Mouse (Mus musculus) limb, embryonic 14.5 days (tissue): ENCODE measurements around the gene Hsd17b13. TPM values are rescaled to one million over a fixed set of nuclear protein-coding genes. Genes with fewer than 3 reads are reported as not detected.

Experiments
- ATAC-seq: fragments of 200-750 bp; cut with Nextera tagmentation; 2 replicates; pipeline ENCODE4 v1.8.0; 2017; ENCODE audit warnings: low read depth, moderate number of reproducible peaks, moderate TSS enrichment; ENCODE audit not compliant: low FRiP score
- DNase-seq: peaks from one replicate; pipeline ENCODE4 v3.0.0-alpha.2; 2015; ENCODE audit warnings: low spot score
- H3K27ac ChIP-seq: fragments of 300-500 bp; sonication (generic); replicated peaks from 2 replicates; pipeline ENCODE4 v1.5.1; 2014; ENCODE audit warnings: low read depth, mild to moderate bottlenecking, low read length, moderate library complexity, mixed read lengths
- H3K27me3 ChIP-seq: fragments of 300-500 bp; sonication (generic); 2 replicates; pipeline ENCODE4 v1.6.1; 2014; ENCODE audit warnings: low read length, mixed read lengths; ENCODE audit not compliant: control insufficient read depth, insufficient read depth
- H3K36me3 ChIP-seq: fragments of 300-500 bp; sonication (generic); 2 replicates; pipeline ENCODE4 v1.6.1; 2014; ENCODE audit warnings: mild to moderate bottlenecking, low read length, moderate library complexity, mixed read lengths; ENCODE audit not compliant: control insufficient read depth, insufficient read depth
- H3K4me1 ChIP-seq: fragments of 300-500 bp; sonication (generic); 2 replicates; pipeline ENCODE4 v1.6.1; 2014; ENCODE audit warnings: antibody characterized with exemption, low read length, mixed read lengths; ENCODE audit not compliant: control insufficient read depth, insufficient read depth
- H3K4me2 ChIP-seq: fragments of 300-500 bp; sonication (generic); replicated peaks from 2 replicates; pipeline ENCODE4 v1.6.1; 2014; ENCODE audit warnings: low read depth, mild to moderate bottlenecking, low read length, moderate library complexity; ENCODE audit not compliant: severe bottlenecking
- H3K4me3 ChIP-seq: fragments of 300-500 bp; sonication (generic); replicated peaks from 2 replicates; pipeline ENCODE4 v1.5.1; 2014; ENCODE audit warnings: low read length
- H3K9ac ChIP-seq: fragments of 300-500 bp; sonication (generic); 2 replicates; pipeline ENCODE4 v1.6.1; 2014; ENCODE audit warnings: mild to moderate bottlenecking, low read depth, low read length, moderate library complexity; ENCODE audit not compliant: severe bottlenecking
- H3K9me3 ChIP-seq: fragments of 300-500 bp; sonication (generic); 2 replicates; pipeline ENCODE4 v1.6.1; 2016; ENCODE audit warnings: low read length; ENCODE audit not compliant: control insufficient read depth
- POLR2A ChIP-seq: fragments of 200-500 bp; IDR thresholded peaks from 2 replicates; pipeline ENCODE4 v1.8.0; 2012; ENCODE audit warnings: inconsistent platforms, mild to moderate bottlenecking, moderate library complexity, borderline replicate concordance; ENCODE audit not compliant: insufficient read depth, insufficient read length; ENCODE audit errors: extremely low read depth
- WGBS: fragments of 180-500 bp; shearing (Covaris S2); extraction: QIAGEN DNeasy Blood & Tissue Kit; methylation state at CpG from one replicate; pipeline ENCODE4 v1.1.7; 2014; 5-methylcytosine and 5-hydroxymethylcytosine counted together
- polyA plus RNA-seq, 2 experiments: library from polyadenylated mRNA; depleted of rRNA in 1 of 2; stranded (reverse) in 1 of 2; unstranded in 1 of 2; fragments of >200 nt; fragmentation: Nextera tagmentation in 1 of 2; extraction: Ambion mirVana in 1 of 2; gene quantifications; 2 replicates each; pipeline versions ENCODE4 v1.2.1 to v1.2.3; 2012 to 2014

Hsd17b13 gene
- polyA plus RNA-seq, 2 experiments, result 0.04 to 0.17 TPM

DNA sequence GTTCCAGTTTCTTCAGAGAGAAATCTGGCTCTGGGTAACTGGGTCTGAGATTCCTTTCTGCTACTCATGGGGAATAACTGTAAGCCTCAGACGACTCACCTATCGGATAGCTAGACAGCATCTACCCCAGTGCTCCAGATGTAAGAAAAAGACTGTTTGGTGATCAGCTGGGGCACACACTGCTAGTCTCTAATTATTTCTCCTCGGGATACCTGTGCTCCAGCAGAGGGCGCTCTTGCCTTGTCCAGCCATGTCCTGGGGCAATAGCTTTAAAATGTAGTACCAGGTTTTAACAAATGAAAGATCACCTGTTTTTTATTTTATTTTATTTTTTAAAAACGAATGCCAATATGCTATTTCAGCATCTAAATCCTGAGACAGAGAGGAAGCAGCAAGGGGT lies 22.5 kb upstream of the Hsd17b13 start:
- no peak for ATAC-seq
- WGBS, result 4% methylated on average over 5 of the region's 5 CpGs

DNA sequence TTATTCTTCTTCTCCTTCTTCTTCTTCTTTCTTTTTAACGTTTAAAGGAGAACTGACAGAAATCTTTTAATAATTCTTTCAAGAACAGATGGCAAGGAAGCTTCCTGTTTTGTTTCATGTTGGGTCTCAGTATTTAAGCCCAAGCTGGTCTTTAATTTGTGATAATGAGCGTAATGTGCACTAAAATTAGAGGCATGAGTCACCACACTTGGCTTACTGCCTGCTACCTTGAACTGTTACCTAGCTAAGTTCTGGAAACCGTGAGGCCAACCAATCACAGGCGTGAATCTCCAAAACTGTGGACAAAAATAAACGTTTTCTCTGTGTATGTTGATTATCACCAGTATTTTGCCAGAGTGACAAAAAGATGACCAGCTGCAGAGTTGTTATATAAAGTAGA lies 21.5 kb upstream of the Hsd17b13 start:
- H3K27ac ChIP-seq, result no peak overlapping the region
- no peak overlapping the region for H3K9ac ChIP-seq
- no peak for TF ChIP-seq POLR2A
- DNase-seq (no peak), ATAC-seq (no peak)
- H3K4me3 ChIP-seq, result no peak overlapping the region
- no peak overlapping the region for H3K4me2 ChIP-seq
- no peaks in the 10 kb centered on the region for H3K27me3 ChIP-seq
- H3K36me3 ChIP-seq, result no peaks in the 10 kb centered on the region
- no peaks in the 10 kb centered on the region for H3K9me3 ChIP-seq
- 68% methylated on average over 5 of the region's 5 CpGs for WGBS
- no peaks in the 10 kb centered on the region for H3K4me1 ChIP-seq

More for the DNA sequence above, 22.5 kb upstream of the Hsd17b13 start:
- Histone ChIP-seq H3K27ac (no peak overlapping the region), H3K4me2 (no peak overlapping the region), H3K27me3 (no peaks in the 10 kb centered on the region), H3K4me3 (no peak overlapping the region), H3K9me3 (no peaks in the 10 kb centered on the region), H3K36me3 (no peaks in the 10 kb centered on the region), H3K9ac (no peak overlapping the region), H3K4me1 (no peaks in the 10 kb centered on the region)
- TF ChIP-seq POLR2A, result no peak
- peak; percentile 51 for DNase-seq

DNA sequence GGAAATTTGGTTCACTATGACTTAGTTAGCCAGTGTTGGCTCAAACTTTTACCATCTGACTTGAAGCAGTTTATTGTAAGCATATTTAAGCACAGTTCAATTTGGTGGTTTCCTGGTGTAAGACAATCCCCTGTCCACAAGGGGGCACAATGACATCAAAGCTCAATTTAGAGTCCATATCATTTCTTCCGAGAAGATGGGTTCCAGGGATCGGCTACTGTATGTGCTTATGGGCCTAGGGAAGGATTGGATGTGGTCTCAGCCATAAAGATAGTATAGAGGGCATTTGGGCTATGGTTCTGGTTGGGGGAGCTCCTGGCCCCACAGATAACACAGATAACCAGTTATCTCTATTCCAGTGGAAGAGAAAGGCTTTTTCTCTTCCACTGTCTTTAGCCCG lies 18.0 kb upstream of the Hsd17b13 start:
- no peaks in the 10 kb centered on the region for H3K4me1 ChIP-seq
- H3K4me2 ChIP-seq, result no peak overlapping the region
- DNase-seq (no peak), ATAC-seq (no peak)
- WGBS, result 54% methylated on average over 3 of the region's 3 CpGs
- H3K36me3 ChIP-seq, result no peaks in the 10 kb centered on the region
- no peak for TF ChIP-seq POLR2A
- H3K9me3 ChIP-seq, result no peaks in the 10 kb centered on the region
- H3K27me3 ChIP-seq, result no peaks in the 10 kb centered on the region
- H3K27ac ChIP-seq, result no peak overlapping the region
- H3K9ac ChIP-seq, result no peak overlapping the region
- no peak overlapping the region for H3K4me3 ChIP-seq

DNA sequence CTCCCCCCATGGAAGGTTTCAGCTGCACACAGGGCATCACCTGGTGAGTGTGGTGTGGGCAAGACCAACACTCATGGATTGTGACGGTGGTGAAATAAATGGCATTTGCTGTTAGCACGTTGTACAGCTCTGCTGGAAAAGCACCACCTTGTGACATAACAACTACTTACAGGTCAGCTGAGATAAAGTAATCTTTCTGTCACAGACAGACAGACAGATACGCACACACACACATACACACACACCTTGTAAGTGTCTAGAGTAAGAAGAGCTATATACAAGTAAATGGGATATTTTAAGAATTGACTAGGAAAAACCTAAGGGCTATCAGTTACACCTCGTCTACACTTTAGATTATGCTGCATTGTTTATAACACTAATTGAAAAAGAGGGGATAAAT lies 17.5 kb upstream of the Hsd17b13 start:
- no peak for TF ChIP-seq POLR2A
- Histone ChIP-seq H3K27ac (no peak overlapping the region), H3K27me3 (no peaks in the 10 kb centered on the region), H3K9me3 (no peaks in the 10 kb centered on the region), H3K4me3 (no peak overlapping the region), H3K4me1 (no peaks in the 10 kb centered on the region), H3K9ac (no peak overlapping the region), H3K4me2 (no peak overlapping the region), H3K36me3 (no peaks in the 10 kb centered on the region)
- DNase-seq, result no peak
- ATAC-seq, result no peak
- WGBS, result 87% methylated on average over 4 of the region's 4 CpGs

DNA sequence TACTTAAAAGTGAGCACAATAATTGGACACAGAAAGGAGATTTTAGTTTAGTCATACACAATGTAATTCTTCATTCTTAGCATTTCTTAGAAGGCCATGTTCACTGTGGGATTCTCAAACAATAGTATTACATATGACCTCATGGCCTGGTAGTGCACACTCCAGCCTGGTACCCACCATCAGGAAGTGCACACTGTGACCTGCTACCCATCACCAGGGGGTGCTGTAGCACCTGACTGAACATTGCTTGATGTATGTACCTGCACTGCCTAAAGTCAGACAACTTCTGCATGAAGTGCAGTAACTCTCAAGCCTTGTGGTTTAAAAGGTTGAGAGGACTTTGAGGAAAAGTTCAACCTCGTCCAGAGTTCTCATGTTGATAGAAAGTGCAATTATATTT lies 16.4 kb upstream of the Hsd17b13 start:
- WGBS, result 75% methylated on average over 1 of the region's 1 CpGs
- no peak for DNase-seq
- H3K4me3 ChIP-seq, result no peak overlapping the region
- H3K4me2 ChIP-seq, result no peak overlapping the region
- H3K9me3 ChIP-seq, result no peaks in the 10 kb centered on the region
- no peak overlapping the region for H3K27ac ChIP-seq
- no peaks in the 10 kb centered on the region; the same call in 1 of the 2 replicates for H3K36me3 ChIP-seq
- H3K4me1 ChIP-seq, result no peaks in the 10 kb centered on the region
- TF ChIP-seq POLR2A, result no peak
- H3K27me3 ChIP-seq, result no peaks in the 10 kb centered on the region
- no peak overlapping the region for H3K9ac ChIP-seq
- no peak for ATAC-seq

DNA sequence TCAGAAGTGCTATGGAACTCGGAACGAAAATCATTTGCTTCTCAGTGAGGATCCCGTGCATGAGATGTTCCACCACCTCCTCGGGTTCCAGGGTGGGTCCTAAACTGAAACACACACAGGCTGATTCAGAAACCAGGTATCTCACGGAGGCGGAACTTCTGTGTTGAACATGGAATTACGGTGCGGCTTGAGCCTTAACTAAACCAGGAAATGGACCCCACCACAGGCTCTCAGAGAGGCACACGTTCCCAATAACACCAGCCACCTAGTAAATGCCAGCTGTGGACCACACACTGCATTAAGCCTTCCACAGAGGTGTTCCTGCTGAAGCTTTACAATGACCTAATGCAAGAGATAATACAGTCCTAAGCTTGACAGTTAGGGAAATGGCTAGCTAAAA lies 15.6 kb upstream of the Hsd17b13 start:
- DNase-seq (no peak), ATAC-seq (no peak)

More for the DNA sequence above, 15.6 kb upstream of the Hsd17b13 start:
- no peak overlapping the region for H3K9ac ChIP-seq
- WGBS, result 74% methylated on average over 9 of the region's 9 CpGs
- H3K4me1 ChIP-seq, result no peaks in the 10 kb centered on the region
- no peak overlapping the region for H3K4me3 ChIP-seq
- H3K27me3 ChIP-seq, result no peaks in the 10 kb centered on the region
- no peak overlapping the region for H3K4me2 ChIP-seq
- TF ChIP-seq POLR2A, result no peak
- H3K27ac ChIP-seq, result no peak overlapping the region
- no peaks in the 10 kb centered on the region for H3K9me3 ChIP-seq
- no peaks in the 10 kb centered on the region; the same call in 1 of the 2 replicates for H3K36me3 ChIP-seq
